Mouse (Mus musculus) lung, embryonic 14.5 days (tissue): ENCODE data around the gene Rps15a. TPM values are rescaled to one million over a fixed set of nuclear protein-coding genes. Genes with fewer than 3 reads are reported as not detected.

ENCODE experiments used
- ATAC-seq: fragments of 200-750 bp; cut with Nextera tagmentation; 2 replicates; pipeline ENCODE4 v1.8.0; 2017; ENCODE audit warnings: mild to moderate bottlenecking, moderate TSS enrichment, moderate library complexity; ENCODE audit not compliant: insufficient read depth
- DNase-seq: peaks from one replicate; pipeline ENCODE4 v3.0.0-alpha.2; 2015
- H3K27ac ChIP-seq: fragments of 300-500 bp; sonication (generic); 2 replicates; pipeline ENCODE4 v1.5.1; 2014; ENCODE audit warnings: low read depth, mild to moderate bottlenecking, moderate library complexity
- H3K27me3 ChIP-seq: fragments of 300-500 bp; sonication (generic); 2 replicates; pipeline ENCODE4 v1.6.1; 2014; ENCODE audit warnings: low read length, control low read depth; ENCODE audit not compliant: insufficient read depth
- H3K36me3 ChIP-seq: fragments of 300-500 bp; sonication (generic); 2 replicates; pipeline ENCODE4 v1.6.1; 2014; ENCODE audit warnings: control low read depth; ENCODE audit not compliant: insufficient read depth
- H3K4me1 ChIP-seq: fragments of 300-500 bp; sonication (generic); 2 replicates; pipeline ENCODE4 v1.6.1; 2014; ENCODE audit warnings: antibody characterized with exemption, control low read depth; ENCODE audit not compliant: insufficient read depth
- H3K4me2 ChIP-seq: fragments of 300-500 bp; sonication (generic); 2 replicates; pipeline ENCODE4 v1.6.1; 2014; ENCODE audit warnings: mild to moderate bottlenecking
- H3K4me3 ChIP-seq: fragments of 300-500 bp; sonication (generic); 2 replicates; pipeline ENCODE4 v1.5.1; 2014; ENCODE audit warnings: low read depth, low read length
- H3K9ac ChIP-seq: fragments of 300-500 bp; sonication (generic); 2 replicates; pipeline ENCODE4 v1.6.1; 2014
- H3K9me3 ChIP-seq: fragments of 300-500 bp; sonication (generic); 2 replicates; pipeline ENCODE4 v1.6.1; 2016; ENCODE audit warnings: low read depth, low read length, control low read depth
- CTCF ChIP-seq: IDR thresholded peaks from 2 replicates; pipeline ENCODE4 v1.5.1; 2016; ENCODE audit warnings: antibody characterized with exemption, low read depth
- WGBS: fragments of 180-500 bp; shearing (Covaris S2); extraction: QIAGEN DNeasy Blood & Tissue Kit; methylation state at CpG from one replicate; pipeline ENCODE4 v1.1.7; 2014; 5-methylcytosine and 5-hydroxymethylcytosine counted together
- polyA plus RNA-seq: library from polyadenylated mRNA; unstranded; fragments of >200 nt; fragmentation: Nextera tagmentation; extraction: Ambion mirVana; gene quantifications from 2 replicates; pipeline ENCODE4 v1.2.1, GENCODE M21; 2014

Rps15a gene
- polyA plus RNA-seq, 1 experiment from 2014 or later = 868 TPM

GRCm38 (mm10) chr7:118135128-118135527 is 19.1 kb upstream of the Rps15a start:
- WGBS = 78% methylated on average over 11 of the region's 11 CpGs
- no peaks in the 10 kb centered on the region for H3K9me3 ChIP-seq
- no peaks in the 10 kb centered on the region for H3K27me3 ChIP-seq
- TF ChIP-seq CTCF = no peak
- no peak overlapping the region for H3K9ac ChIP-seq
- no peak overlapping the region for H3K4me3 ChIP-seq
- H3K36me3 ChIP-seq = peaks cover 50% of the 10 kb centered on the region
- H3K27ac ChIP-seq = no peak overlapping the region
- DNase-seq (no peak), ATAC-seq (no peak)
- no peak overlapping the region for H3K4me2 ChIP-seq
- H3K4me1 ChIP-seq = no peaks in the 10 kb centered on the region; the same call in 1 of the 2 replicates

GRCm38 (mm10) chr7:118129430-118130041 is 13.5 kb upstream of the Rps15a start, which contains the start of gene Arl6ip1:
Gene Arl6ip1, minus strand, starts transcription at chr7:118129662.
- Histone ChIP-seq H3K4me1 (peaks cover 10% of the 10 kb centered on the region), H3K9ac (peak within 1 kb of the TSS; percentile 94), H3K4me3 (peak within 1 kb of the TSS; percentile 85), H3K27ac (peak within 1 kb of the TSS; percentile 94), H3K36me3 (peaks cover 18% of the 10 kb centered on the region), H3K4me2 (peak within 1 kb of the TSS; percentile 77), H3K9me3 (no peaks in the 10 kb centered on the region), H3K27me3 (no peaks in the 10 kb centered on the region)
- WGBS = 1% methylated on average over 39 of the region's 39 CpGs
- TF ChIP-seq CTCF = 0 out of 2 replicates have a peak, but pooled peaks have one; percentile 1
- ATAC-seq (peak; percentile 98), DNase-seq (peak; percentile 99)

- under 1% methylated on average over 21 of the region's 21 CpGs for WGBS
- peaks cover 10% of the 10 kb centered on the region for H3K4me1 ChIP-seq
- H3K4me3 ChIP-seq = peak overlapping the region; percentile 85
- peak overlapping the region; percentile 94 for H3K9ac ChIP-seq
- peak overlapping the region; percentile 94 for H3K27ac ChIP-seq
- H3K4me2 ChIP-seq = peak overlapping the region; percentile 77
- peak; percentile 47 for DNase-seq
- peaks cover 22% of the 10 kb centered on the region for H3K36me3 ChIP-seq
- ATAC-seq = peak; percentile 79
- no peaks in the 10 kb centered on the region for H3K9me3 ChIP-seq
- no peaks in the 10 kb centered on the region for H3K27me3 ChIP-seq
- peak; percentile 28 for TF ChIP-seq CTCF
Measured at GRCm38 (mm10) chr7:118128925-118129429, 13.0 kb upstream of the Rps15a start.

GRCm38 (mm10) chr7:118126219-118126875 is 10.4 kb upstream of the Rps15a start:
- H3K9me3 ChIP-seq = no peaks in the 10 kb centered on the region
- peak; percentile 24 for DNase-seq
- ATAC-seq = no peak
- no peaks in the 10 kb centered on the region for H3K27me3 ChIP-seq
- H3K4me1 ChIP-seq = peaks cover 10% of the 10 kb centered on the region
- 52% methylated on average over 11 of the region's 11 CpGs for WGBS
- no peak overlapping the region for H3K27ac ChIP-seq
- peak overlapping the region; percentile 85; the same call in 1 of the 2 replicates for H3K4me3 ChIP-seq
- H3K9ac ChIP-seq = no peak overlapping the region; the same call in 1 of the 2 replicates
- H3K36me3 ChIP-seq = peaks cover 42% of the 10 kb centered on the region
- H3K4me2 ChIP-seq = peak overlapping the region; percentile 77
- TF ChIP-seq CTCF = no peak

- H3K9me3 ChIP-seq = no peaks in the 10 kb centered on the region
- H3K4me2 ChIP-seq = no peak overlapping the region
- H3K4me1 ChIP-seq = peaks cover 10% of the 10 kb centered on the region
- no peak for ATAC-seq
- H3K4me3 ChIP-seq = no peak overlapping the region
- TF ChIP-seq CTCF = no peak
- H3K27ac ChIP-seq = no peak overlapping the region
- DNase-seq = no peak
- H3K9ac ChIP-seq = no peak overlapping the region
- peaks cover 48% of the 10 kb centered on the region for H3K36me3 ChIP-seq
- H3K27me3 ChIP-seq = no peaks in the 10 kb centered on the region
Measured at GRCm38 (mm10) chr7:118125736-118126135, 9.7 kb upstream of the Rps15a start.

- ATAC-seq = no peak
- Histone ChIP-seq H3K27me3 (no peaks in the 10 kb centered on the region), H3K27ac (no peak overlapping the region), H3K9ac (no peak overlapping the region), H3K36me3 (peaks cover 68% of the 10 kb centered on the region), H3K4me1 (peaks cover 10% of the 10 kb centered on the region; the same call in 1 of the 2 replicates), H3K4me3 (no peak overlapping the region), H3K9me3 (no peaks in the 10 kb centered on the region), H3K4me2 (no peak overlapping the region)
- no peak for TF ChIP-seq CTCF
- WGBS = 88% methylated on average over 4 of the region's 4 CpGs
- no peak for DNase-seq
Measured at GRCm38 (mm10) chr7:118123512-118124411, 7.8 kb upstream of the Rps15a start.
